Mouse (Mus musculus) testis, adult 2 months (tissue): ENCODE results near the gene Angptl4.

ENCODE experiments used
- CTCF ChIP-seq: fragments of 200-500 bp; IDR thresholded peaks from 2 replicates; pipeline ENCODE4 v1.5.1; 2012; ENCODE audit warnings: low read depth, mild to moderate bottlenecking, inconsistent platforms, low read length, moderate library complexity; ENCODE audit not compliant: control insufficient read depth, insufficient read depth, insufficient replicate concordance
- POLR2A ChIP-seq: fragments of 200-500 bp; IDR thresholded peaks from 2 replicates; pipeline ENCODE4 v1.6.1; 2012; ENCODE audit warnings: low read depth, mild to moderate bottlenecking, inconsistent platforms, low read length, moderate library complexity; ENCODE audit not compliant: control insufficient read depth

- TF ChIP-seq CTCF, result no peak
- TF ChIP-seq POLR2A, result no peak
These were observed 8.2 kb downstream of the Angptl4 start for GRCm38 (mm10) chr17:33773426-33773825.
